Mouse (Mus musculus) retina, postnatal 7 days (tissue): ENCODE results near the gene Bfsp1.

Experiments used
- DNase-seq: peaks from one replicate; pipeline ENCODE4 v3.0.0-alpha.2; 2012; ENCODE audit warnings: low read depth, low spot score

The Bfsp1 gene

GRCm38 (mm10) chr2:143862484-143863231 is at the start of gene Bfsp1:
Gene Bfsp1 (minus strand): TSS chr2:143863173.
- DNase-seq: peak; percentile 36

GRCm38 (mm10) chr2:143912199-143912598 is 49.2 kb upstream of the Bfsp1 start:
- no peak for DNase-seq

DNA sequence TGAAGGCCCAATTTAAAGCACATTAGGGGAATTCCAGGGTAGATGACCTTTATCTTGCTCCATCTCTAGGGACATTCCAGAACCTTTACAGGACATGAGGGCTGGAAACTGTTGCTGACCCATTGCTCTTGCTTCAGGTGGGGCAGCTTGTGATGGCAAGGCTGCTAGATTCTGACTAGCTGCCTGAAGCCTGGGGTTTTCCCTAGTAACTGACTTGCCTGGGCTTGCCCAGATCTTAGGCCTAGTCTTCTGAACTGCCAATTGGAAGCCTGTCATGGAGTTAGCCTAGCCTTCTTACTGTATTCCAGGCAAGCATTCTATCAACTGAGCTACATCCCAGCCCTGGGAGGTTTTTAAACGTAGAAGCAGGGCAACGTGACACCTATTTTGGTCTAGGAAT is 46.3 kb upstream of the Bfsp1 start:
- no peak for DNase-seq

- DNase-seq: no peak
Observed at GRCm38 (mm10) chr2:143904896-143905295, 41.9 kb upstream of the Bfsp1 start.

DNA sequence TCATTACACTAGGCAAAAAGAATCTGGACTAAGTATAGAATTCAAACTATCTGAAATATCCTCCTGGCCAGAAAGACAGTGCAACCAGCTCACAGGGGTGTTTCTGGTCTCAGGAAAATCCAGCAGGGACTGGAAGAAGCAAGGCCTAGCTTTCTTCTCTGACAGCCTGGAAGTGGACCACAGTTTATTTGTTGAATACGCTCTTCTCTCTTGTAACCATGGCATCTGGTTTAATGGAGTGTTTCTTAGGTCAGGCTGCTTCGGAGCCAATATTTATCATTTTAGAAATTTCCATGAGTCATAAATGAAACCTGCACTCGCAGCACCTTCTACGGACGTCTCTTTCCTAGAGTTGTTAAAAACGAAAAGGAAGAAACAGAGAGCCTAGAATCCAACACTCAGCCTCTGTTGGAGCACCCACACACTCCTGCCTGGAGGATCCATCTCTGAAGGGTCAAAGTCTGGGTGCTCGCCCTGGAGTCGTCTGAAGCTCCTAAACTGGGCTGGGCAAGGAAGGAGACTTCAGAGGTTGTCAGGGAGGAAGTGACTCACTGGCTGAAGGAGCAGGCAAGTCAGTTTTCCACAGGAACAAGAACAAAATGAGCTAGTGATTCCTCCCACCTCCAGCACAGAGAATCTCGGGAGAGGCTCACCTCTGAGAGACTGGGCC is 40.5 kb upstream of the Bfsp1 start:
- no peak for DNase-seq

DNA sequence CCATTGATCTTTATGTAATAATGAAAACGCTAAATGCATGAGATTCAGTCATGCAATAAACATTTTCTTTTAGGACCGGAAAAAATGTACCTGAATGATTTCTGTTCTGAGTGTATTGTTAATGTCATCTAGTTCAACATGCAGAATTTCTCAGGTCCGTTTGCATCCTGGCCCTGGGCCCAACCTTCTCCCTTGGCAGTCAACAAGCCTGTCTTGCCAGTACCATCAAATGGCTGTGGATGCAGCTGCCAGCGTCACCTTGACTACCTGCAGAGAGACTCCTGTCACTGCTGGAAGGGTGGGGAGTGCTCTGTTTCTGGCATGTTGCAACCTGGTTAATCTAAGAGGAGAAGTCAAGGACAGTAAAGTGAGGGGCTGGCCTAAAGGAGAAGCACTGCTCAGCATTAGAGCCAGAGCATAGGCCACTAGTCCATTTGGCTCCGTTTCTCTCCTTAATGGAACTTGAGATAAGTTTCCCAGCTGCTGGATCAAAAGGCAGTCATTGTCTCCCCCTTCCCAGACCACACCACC is 37.9 kb upstream of the Bfsp1 start:
- DNase-seq: no peak

- no peak for DNase-seq
Observed at GRCm38 (mm10) chr2:143899470-143900220, 36.7 kb upstream of the Bfsp1 start.

DNA sequence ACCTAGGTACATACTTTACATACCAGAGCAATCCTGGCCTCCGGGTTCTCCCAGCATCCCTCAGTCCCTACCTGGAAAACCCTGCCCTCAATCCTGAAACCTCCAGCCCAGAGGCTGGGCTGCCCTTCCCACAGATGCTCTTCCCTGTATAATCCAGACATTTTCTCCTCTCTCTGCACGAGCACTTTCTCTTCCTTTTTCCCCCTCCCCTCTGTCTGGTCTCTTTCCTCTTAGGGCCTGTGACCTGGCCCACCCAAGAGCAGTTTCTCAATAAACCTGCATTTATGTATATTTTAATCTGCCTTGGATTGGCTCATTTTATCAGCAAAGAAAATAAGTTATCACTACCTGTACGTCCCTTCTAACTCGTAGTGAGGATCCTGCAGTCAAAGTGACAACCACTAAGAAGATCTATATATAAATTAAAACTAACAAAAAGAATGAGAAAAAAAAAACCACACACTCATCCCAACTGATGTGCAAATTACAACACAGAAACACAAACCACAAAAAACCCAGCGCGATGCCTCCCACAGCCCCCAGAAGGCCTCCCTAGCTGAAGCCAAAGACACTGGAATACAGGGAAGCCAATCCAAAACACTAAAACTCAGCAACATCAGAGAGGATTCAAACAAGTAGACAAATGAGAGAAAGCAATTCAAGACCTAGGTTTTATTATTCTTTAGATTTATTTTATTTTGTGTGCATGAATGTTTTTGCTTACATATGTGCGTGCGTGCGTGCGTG is 28.5 kb upstream of the Bfsp1 start:
- DNase-seq: no peak

- DNase-seq: no peak
Observed at GRCm38 (mm10) chr2:143889860-143890433, 27.0 kb upstream of the Bfsp1 start.

- DNase-seq: no peak
Observed at GRCm38 (mm10) chr2:143889131-143889859, 26.3 kb upstream of the Bfsp1 start.

DNA sequence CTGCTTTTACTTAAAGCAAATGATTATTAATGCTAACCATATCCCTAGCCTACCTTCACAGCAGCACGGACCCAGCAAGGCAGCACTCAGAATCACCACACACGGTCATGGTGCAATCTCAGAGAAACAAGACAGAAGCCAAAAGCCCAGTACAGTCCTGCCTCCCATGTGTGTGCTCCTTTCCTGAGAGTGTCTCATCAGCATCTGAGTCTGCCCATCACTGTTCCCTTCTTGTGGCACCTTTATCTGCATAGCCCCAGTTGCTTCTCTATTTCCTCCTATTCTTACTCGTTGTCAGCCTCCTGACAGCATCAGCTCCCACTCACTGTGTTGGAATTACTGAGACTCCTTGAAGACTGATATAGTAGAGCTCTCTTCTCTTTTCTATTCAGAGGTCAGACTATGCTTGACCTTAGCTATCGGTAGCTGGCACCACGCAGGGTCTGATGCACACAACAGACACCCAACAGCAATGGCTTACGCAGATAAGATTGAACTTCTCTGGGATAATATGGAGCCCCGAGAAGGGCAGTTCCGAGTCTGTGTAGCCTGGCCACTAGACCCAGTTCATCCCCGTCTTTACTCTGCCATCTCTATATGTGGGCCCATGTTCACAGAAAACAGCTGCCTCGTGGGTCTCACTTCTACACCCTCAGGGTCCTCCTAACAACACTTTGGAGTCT is 19.8 kb upstream of the Bfsp1 start:
- no peak for DNase-seq

- DNase-seq: no peak
Observed at GRCm38 (mm10) chr2:143882002-143882401, 19.0 kb upstream of the Bfsp1 start.

DNA sequence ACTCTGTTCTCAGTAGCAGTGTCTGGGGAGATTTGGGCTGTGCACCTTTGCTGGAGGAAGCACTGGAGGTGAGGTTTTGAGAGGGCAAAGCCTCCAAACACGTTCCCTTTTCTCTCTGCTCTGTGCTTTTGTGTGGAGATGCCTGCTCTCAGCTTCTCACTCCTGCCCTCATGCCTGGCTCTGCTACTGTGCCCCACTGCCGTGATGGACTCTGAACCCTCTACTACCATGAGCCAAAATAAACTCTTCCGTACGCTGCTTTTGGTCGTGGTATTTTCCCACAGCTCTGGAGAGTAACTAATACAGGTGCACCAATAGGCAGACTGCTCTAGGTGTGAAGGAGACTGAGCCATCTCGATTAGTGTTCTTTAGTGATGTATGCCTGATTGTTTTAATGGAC is 16.3 kb upstream of the Bfsp1 start:
- no peak for DNase-seq

- no peak for DNase-seq
Observed at GRCm38 (mm10) chr2:143876929-143877632, 14.1 kb upstream of the Bfsp1 start.

GRCm38 (mm10) chr2:143876026-143876425 is 13.1 kb upstream of the Bfsp1 start:
- no peak for DNase-seq

- DNase-seq: no peak
Observed at GRCm38 (mm10) chr2:143870936-143871688, 8.1 kb upstream of the Bfsp1 start.

GRCm38 (mm10) chr2:143867326-143867725 is 4.4 kb upstream of the Bfsp1 start:
- DNase-seq: peak; percentile 69

DNA sequence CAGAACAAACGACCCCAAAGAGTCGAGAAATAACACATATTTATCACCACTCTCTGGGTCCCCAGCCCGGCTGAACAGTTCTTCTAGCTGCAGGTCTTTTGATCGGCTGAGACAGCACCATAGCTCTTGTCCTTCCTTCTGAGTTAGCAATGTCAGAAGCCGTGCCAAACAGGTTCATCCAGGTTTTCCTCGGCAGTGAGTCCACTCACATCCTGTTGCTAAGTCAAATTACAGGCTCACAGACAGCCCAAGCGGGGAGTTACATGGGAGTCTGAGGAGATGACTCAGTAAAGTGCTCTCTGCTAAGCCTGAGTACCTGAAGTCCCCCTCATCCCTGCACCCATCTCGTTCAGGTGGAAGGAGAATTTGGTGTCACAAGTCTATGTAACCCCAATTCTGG is 1.6 kb upstream of the Bfsp1 start:
- no peak for DNase-seq

DNA sequence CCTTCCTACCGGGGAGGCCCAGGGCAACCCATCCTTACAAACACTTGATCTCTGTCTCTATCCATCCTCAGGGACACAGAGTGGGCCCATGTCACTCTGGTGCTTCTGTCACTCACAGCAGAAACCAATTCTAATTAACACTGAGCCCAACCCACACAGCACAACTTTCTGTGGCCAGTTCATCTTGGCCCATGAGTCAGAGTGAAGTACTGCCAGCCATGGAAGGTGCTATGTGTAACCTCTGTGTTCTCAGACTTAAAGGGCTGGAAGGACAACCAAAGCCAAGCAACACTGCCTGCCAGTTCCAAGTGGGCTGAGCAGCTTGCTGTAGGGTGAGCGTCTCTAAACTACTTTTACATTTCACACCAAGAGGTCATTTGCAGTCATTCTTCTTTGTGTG is 3.8 kb downstream of the Bfsp1 start:
- DNase-seq: no peak
